Mouse (Mus musculus) retina, adult 2 months (tissue): ENCODE measurements around the gene Cd82.

Source experiments
- DNase-seq: peaks from one replicate; pipeline ENCODE4 v3.0.0-alpha.2; 2012; ENCODE audit warnings: low read depth, low spot score

Cd82 gene

DNA sequence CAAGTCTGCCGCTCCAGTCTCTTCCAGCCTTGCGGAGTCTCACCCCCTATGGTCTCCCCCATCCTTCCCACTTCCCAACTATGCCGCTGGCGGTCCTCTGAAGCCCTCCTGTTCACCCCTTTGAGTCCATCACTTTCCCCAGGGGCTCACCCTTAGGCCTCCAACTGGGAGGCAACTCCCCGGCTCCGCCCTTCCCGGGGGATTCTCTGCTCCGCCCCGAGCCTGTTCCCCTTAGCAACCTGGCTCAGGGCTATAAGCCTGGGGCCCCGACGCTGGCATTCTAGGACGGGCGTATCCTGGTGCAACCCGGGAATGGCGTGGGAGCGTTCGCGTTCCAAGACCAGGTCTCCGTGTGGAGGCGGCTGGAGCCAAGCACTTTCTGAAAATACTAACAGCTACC is at the start of gene Cd82:
TSS of gene Cd82 (minus strand) at position 381 of the 400 bp plus-strand sequence.
- no peak for DNase-seq

DNA sequence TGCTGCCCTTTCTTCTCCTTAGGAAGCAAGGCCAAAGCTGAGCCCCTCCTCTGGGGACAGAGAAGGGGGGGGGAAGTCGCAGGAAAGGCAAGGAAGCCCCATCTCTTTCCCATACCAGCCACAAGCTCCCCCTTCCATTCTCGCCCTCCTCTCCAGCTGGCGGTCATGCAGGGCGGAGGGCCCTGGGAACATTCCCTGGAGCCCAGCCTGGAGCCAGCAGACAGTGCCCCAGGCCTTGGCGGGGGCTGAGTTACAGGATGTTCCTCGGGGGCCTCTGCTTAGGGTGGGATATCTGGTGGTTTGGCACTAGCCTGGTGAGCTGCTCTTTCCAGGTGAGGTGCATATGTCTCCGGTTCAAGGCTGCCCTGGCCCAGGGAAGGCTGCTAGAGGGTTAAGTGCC is 49.2 kb upstream of the Cd82 start:
- no peak for DNase-seq

DNA sequence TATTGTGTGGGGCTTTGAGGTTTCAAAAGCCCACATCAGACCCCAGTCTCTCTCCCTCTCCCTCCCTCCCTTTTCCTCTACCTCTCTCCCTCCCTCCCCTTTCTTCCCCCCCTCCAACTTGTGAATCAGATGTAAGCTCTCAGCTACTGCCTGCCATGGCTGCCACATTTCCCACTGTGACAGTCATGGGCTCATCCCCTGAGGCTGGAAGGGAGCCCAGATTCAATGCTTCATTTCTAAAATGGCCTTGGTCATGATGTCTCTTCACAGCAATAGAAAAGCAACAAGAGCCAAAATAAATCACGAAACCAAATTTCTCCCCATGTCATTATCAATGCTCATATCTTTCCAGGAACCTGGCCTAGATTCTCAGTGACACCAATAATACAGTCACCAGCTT is 47.9 kb upstream of the Cd82 start:
- no peak for DNase-seq

DNA sequence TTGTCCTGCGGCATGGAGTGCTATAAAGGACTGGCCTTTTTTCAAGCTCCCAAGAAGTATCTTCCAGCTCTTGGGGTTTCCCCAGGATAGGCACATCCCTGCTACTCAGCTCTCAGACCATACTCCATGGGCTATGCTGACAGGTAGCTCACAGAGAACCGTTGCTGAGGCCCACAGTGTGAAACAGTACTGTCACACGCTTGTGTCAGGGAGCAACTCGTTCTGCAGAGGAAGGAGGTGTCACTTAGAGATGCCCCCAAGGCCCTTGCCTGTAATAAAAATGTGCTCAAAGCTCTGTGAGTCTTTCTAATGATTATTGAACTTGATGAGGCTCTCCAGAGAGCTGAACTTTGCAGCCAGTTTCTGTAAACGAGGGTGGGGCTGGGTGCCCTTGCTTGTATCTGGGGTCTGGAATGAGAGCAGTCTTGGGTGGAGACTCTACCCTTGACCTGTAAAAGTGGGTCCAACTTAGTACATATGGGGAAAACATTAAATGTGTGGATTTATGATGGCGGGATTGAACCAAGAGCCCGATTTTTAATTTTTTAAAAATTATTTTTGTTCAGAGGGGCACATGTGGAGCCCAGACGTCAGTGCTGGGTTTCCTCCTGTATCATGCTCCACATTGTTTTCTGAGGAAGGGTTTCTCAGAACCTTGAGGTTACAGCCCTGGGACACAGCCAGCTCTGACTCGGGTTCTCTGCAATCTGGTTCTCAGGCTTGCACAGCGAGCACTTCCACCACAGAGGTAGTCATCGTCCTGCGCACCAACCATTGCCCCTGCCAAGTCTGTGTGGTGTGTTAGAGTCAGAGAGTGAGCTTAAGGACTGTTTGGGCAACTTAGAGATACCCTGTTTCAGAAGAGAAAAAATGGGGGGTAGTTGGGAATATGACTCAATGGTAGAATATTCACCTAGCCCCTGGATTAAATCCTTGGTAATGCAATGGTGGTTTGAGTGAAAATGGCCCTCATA is 47.1 kb upstream of the Cd82 start:
- no peak for DNase-seq

DNA sequence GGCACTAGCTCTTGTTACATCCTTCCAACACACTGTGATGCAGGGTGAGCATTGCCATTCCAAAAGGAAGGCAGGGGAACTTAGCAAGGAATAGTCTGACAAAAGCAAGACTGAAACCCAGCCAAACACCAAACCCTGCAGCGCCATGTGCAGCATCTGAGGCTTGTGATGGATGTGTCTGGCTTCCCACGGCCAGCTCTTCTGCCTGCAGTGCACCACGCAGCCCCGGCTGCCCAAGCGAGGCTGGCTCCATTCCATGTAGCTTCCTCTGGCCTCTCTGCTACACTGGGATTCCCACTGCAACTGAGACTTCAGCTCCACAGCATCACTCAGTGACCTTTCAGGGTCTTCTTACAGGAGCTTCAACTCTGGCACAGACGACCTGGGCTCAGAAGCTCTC is 42.2 kb upstream of the Cd82 start:
- DNase-seq: no peak

DNA sequence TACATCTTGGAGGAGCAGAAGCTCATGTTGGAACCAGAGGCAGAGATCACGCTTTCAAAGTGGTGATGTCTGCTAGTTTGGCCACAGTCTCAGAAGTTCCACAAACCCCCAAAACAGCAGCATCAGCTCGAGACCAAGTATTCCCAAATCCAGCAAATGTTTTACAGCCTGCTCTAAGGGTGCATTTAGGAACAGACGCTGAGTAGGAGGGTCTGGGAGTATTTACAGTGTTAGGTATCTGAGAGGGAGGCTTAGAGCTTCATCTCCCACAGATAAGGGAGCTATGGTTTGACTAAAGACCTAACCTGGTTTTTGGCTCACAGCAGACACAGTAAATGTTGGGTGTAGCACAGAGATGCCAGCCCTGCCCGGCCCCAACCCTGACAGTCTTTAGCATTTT is 40.4 kb upstream of the Cd82 start:
- no peak for DNase-seq

DNA sequence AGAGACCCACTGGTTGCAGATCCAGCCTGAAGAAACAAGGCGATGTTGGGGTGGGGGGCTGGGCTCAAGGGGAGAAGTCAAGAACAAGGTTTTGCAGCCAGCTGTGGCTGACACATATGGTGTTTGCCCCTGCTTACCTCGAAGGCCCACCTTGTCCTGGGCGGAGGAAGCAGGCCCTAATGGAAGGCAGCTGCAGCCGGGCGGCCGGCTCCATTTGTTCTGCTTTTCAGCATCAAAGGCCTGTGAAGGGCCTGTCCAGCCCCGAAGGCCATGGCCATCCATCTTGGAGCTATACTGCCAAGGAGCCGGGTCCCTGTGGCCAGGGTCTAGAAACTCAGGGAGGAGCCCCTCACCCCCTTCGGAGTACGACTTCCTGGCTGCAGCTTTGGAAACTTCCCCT is 38.4 kb upstream of the Cd82 start:
- DNase-seq: no peak

DNA sequence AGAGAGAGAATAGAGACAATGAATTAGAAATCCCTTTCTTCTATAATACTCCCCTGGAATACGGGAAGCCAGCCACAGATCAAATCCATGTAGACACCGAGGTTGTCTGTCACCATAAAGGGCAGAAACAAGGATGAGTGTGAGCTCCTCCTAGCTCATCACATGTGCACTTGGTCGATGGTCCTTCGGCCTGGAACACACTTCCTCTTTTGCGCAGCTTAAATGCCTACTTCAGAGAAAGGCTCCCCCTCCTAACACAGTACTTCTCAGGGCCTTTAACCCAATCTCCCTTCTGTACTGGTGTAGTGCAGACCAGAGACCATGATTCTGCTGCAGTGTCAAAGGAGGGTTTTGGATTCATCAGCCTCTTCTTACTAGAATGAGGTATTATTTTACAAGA is 34.3 kb upstream of the Cd82 start:
- DNase-seq: no peak

DNA sequence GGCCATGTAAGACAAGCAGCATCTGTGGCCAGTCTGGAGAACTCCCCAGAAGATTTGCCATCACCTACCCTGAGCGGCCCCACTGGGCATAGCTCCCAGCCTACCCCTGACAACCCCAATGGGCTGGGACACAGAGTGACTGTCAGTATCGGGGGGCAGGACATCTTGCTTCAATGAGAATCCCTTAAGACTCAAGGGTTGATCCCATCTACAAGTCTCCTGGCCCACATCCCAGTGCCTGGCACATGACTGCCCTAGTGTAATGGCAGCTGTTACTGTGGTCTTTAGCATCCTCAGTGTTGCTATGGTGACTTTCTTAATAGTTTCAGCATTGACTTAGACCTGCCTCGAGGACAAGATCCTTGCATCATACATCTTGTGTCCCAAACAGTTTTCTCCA is 32.2 kb upstream of the Cd82 start:
- no peak for DNase-seq

DNA sequence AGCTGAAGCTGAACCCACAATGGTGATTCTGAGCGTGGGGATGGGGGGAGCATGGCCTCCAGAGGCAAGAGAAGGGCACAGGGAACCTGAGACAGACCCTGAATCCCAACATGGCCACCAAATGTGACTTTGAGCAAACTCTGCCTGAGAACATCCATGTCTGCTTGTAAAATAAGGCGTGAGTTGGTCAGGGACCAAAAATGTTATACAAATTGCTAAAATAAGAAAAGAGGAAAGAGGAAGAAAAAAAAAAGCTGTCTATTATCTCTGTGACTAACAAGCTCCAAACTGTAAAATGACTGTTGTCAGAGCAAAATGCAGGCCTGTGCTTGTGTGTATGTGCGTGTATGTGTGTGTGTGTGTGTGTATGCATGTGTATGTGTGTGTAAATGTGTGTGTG is 30.6 kb upstream of the Cd82 start:
- no peak for DNase-seq

DNA sequence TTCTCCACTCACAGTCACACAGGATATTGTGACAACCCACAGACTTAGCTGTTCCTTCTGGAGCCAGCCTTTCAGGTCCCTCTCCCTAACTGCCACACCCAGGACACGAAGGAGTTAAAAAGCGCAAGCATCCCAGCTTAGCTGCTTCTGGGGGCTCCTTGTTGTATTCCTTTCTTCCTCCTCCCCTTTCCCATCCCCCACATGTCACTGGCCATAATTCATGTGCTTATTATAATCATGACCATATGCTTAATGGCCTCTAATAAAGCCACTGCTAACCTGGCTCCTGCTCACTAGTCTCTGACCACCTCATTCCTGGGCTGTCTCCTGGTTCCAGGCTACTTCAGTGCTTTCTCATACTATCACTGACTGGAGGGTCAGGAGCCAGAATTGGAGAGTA is 27.6 kb upstream of the Cd82 start:
- no peak for DNase-seq

DNA sequence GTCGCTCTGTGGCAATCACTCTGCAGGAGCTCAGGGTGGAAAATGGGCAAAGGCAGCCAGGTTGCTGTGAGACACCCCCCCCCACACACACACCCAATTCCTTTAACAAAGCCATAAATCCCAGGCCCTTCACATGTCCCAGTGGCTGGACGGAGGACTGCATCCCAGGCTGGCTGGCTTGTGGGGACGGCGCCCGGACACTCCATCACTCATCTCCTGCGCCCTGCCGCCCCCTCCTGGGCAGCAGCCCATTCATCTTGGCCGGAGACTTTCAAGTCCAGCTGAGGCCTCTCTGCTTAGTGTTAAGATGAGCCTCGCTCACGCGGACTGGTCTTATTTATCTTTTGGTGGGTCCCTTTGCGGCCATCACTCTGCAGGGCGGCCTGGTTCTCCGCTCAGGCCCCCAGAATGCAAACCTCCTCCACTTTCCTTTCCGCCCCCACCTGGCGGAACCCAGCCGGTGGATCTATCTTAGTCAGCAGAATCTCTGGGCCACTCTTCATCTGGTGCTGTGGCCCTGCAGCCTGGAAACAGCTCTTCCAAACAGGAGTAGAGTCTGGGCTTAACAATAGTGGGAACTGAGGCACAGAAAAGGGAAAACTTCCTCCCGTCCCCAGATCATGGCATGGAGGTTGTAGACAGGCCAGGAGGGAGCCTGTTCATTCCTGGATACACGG is 26.1 kb upstream of the Cd82 start:
- no peak for DNase-seq

DNA sequence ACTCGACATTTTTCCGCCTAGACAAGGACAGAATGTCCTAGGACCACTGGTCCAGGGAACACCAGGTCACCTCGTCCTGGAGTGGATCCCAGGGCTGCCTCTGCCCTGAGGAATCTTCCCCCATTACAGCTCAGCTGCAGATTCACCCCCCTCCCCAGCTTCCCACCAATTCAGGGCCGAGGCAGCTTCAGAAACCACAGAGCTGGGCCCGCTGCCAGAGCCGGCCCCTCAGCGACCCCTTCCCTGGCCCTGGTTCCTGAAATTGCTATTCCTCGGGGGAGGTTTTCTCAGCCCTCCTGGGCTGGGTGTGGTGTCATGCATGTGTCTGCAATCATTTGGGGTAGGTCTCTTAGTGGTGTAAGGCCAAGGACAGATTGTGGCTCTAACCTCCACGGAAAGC is 22.5 kb upstream of the Cd82 start:
- DNase-seq: no peak

DNA sequence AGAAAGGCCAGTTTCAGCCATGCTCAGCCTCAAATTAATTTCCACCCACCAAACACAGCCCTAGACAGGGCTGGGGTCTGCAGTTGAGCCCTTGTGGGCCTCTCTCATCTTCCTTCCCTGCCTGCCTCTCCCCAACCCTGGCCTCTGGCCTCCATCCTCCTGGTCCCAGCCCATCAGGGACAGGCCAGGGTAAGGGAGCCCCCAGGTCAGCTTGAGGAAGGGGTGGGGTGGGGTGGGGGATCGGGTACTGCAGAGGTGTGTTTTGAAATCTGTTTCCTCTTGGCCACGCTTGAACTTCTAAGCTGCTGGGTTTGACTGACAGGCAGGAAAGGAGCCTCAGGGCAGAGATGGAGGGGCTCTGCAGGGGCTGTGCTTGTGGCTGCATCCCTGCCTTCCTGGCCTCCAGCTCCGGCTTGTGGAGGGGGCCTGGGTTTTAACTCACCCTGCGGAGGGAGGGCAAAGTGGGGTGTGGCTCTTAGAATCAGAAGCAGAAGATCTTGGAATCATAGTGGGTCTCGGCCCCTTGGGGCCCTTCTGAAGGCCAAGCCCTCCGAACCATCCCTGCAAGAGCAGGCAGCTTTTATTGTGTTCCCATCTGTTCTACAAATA is 19.2 kb upstream of the Cd82 start:
- DNase-seq: no peak

DNA sequence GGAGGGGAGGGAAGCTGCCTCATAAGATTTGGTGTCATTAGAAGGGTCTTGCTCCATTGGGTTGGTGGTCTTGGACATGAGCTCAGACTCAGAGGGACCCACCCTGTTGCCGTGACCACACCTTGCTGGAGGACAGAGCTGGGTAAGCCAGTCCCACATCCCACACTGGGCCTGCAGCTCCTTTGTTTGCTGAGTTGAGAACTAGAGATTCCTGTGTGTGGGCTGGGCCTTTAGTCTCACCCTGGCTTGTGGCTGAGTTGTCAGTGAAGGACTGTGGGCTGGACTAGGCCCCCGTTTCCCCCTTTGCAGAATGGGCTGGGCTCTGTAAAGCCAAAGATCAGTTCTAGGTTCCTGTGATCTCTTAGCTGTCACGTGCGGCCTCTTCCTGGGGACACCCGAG is 15.8 kb upstream of the Cd82 start:
- DNase-seq: no peak

DNA sequence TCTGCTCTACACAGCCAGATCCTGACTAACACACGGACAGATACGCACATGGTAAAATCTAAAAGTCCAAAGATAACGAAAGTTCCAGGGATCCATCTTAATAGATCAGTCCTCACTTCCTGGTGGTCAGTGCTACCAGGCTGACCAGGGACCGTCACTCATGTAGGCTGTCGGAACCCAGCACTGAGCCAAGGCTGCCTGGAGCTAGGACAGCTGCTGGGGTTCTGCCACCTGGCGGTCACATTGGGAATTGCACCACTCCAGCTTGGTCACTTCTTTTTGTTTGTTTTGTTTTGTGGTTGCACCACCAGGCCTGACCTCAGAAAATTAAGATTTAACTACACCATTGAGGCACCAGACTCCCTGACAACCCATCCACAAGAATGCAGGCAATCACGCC is 14.6 kb upstream of the Cd82 start:
- peak; percentile 28 for DNase-seq

DNA sequence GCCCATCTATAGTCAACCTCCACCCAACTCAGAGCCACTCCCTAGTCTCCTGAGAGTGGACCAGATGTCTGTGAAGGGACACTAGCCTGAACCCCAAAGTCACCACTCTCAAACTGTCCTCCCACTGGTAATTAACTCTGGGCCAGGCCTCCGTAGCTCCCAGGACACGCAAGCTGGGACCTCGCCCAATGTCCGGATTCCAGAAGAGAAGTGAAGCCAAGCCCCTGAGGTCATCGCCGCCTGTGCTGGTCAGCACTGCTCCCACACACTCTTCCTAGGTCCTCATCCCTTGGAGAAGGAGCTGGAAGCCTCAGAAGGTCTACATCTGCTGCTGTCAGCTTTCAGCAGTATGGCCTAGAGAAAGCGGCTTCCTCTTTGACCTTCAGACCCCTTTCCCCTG is 13.5 kb upstream of the Cd82 start:
- DNase-seq: no peak

DNA sequence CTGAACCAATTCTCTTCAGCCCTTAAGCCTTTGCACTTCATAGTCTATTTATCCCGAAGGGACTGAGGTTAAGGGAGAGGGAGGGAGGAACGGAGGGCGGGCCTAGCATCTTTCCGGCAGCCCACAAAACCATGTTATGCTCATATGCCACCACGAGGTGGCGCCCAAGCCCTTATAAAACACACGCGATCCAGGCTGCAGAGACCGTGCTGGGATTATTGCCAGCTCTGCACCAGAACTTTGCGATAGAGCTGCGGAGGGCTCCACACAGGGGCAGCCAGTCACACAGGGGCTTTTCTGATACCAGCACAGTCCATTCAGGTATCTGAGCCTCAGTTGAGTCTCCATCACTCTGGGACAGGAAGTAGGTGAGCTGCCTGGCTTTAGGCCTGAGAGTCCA is 12.1 kb upstream of the Cd82 start:
- peak; percentile 73 for DNase-seq

DNA sequence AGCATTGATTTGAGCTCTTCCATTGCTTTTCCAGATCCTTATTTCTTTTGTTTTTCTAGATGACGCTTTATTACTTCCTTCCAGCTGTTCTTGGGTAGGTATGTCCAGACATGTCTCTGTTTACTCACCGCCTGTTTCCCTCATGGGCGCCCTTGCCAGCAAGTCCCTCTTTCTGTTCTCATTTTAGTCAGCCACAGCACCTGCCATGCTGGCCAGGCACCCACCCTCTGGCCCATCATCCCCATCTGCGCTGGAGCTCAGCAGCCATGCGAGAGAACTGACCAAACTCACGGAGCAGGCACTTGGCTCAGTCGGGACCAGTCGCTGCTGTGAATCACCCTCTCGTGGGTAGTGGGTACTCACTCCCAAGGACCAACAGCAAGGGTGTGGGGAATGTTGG is 11.0 kb upstream of the Cd82 start:
- DNase-seq: no peak

DNA sequence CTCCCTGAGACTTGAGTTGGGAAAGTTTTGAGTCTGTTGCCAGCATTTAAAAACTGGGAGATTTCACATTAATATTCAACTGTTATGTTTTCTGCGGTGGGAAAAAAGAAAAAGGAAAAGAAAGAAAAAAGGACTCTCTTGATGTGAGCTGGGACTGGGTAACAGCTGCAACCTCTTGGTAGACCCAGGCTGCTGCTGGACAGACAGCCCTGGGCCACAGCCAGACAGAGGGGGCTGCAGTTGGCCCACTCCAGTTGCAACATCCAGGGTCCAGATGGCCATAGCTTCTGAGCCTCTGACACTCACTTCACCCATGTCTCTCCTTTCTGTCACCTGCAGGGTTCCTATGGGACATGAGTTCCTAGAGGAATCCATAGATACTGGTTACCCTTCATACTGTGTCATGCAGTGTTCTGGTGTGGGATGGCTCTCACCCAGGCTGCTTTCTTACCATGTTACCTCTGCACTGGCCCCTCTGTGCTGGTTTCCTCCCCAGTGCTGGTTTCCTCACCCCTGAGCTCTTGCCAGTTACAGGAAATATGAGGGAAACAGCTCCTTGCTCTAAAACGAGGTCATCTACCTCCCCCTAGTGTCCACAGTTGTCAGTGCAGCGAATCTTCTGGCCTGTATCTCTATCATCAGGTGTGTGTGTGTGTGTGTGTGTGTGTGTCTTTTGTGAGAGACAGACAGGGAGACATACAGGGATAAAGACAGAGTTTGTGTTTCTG is 8.1 kb upstream of the Cd82 start:
- DNase-seq: peak; percentile 51

DNA sequence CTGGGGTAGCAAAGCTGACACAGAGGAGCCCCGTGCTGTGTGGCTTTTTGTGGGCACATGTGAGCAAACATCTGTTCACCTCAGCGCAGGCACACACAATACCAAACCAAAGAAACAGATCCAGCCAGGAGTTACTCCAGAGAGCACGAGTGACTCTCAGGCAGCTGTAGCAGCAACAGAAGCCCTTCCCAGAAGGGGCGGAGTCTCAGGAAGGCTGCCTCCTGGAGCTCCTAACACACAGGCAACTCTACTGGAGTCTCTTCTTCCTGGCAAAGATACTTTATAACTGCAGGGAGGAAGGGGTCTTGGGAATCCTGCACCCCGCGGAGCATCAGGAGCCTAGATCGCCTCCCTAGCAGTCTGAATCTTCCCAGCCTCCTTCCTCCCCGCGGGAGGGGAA is 7.2 kb upstream of the Cd82 start:
- DNase-seq: no peak

DNA sequence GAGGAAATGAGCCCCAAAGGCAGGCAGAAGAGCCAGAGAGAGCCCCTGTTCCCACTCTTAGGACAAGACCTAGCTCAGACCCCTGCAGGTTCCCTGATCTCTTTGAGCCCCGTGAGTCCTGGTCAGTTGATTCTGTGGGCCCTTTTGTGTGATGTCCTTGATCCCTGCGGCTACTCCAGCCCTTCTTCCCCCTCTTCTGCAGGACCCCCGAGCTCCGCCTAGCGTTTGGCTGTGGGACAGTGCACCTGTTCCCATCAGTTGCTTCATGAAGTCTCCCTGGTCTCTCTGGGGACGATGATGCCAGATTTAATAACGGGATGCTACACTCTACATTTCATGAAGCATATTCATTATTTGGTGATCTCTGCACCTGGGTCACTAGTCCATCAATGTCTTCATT is 6.2 kb upstream of the Cd82 start:
- DNase-seq: no peak
